Mouse (Mus musculus) cerebellum, adult 2 months (tissue): ENCODE data around the gene Nrxn1.

ENCODE experiments used
- CTCF ChIP-seq: fragments of 200-500 bp; IDR thresholded peaks from 2 replicates; pipeline ENCODE4 v1.5.1; 2011; ENCODE audit warnings: low read depth, mild to moderate bottlenecking, control low read depth, low read length, moderate library complexity, borderline replicate concordance; ENCODE audit not compliant: insufficient read depth
- POLR2A ChIP-seq: fragments of 200-500 bp; IDR thresholded peaks from 2 replicates; pipeline ENCODE4 v1.6.1; 2011; ENCODE audit warnings: low read length, control low read depth, borderline replicate concordance; ENCODE audit not compliant: insufficient read depth

DNA sequence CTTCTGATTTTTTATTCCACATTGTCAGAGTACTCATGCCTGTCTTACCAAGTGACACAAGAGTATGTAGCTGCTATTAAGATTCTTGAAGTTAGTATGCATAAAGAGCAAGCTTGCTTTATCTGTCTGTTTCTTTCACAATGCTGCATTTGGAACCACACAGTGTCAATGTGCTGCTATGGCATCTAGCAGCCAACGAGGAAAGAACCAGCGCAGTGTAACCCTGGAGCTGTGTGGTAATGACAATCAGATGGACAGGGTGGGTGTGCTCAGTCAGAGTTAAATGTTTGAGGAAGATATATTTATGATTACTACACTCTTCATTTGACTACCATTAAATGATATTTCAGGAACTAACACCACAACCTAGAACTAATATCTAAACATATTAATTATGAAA is 102.1 kb downstream of the Nrxn1 start:
- TF ChIP-seq CTCF (no peak), POLR2A (no peak)
